Mouse (Mus musculus): ENCODE data around the gene Eapp. TPM values are rescaled to one million over a fixed set of nuclear protein-coding genes. Genes with fewer than 3 reads are reported as not detected.
A peak's percentile ranks its signal among the peaks of the same experiment; 100 is the strongest.

The Eapp gene
- total RNA-seq, 1 experiment: 37.8 TPM

DNA sequence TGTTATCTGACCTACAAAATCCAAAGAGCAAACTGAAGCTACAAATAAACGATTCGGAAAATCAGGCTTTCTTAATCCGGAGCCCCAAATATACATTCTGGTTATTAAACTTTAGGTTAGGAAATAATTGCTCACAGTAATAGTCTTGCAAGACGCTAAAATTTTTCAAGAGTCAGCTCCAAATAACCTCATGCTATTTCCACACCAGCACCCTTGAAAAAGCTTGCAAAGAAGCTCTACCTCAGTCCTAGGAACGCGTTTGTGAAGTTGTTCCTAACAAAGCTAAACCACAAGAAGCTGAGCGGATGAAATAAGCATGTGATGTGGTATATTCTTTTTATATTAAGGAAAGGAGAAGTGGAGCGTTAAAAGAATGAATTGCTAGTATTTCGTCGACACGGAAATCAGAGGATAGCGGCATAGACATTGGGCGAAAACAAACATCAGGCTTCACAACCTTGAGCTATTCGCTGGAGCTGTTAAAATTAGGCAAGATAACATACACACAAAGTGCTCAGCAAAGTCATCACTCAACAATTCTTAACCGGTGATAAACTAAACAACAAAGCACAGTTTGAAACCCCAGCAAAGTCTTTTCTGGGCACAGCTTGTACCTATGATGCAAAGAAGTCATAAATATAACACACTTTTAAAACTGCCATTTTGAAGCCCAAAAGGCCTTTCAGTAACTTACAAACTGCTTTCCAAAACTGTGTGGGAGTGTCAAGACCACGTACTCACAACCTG, 40.2 kb downstream of the Eapp start:
- Histone ChIP-seq H3K4me1 (ENCODE audit: control insufficient read depth in 2 of 2, insufficient read depth in 2 of 2, low read length in 2 of 2, poor library complexity in 1 of 2) (peaks cover 3 to 9% of the 10 kb centered on the region in 2 experiments; a peak in 2 of 4 replicates), H3K36me3 (ENCODE audit: control insufficient read depth, insufficient read depth, low read length, poor library complexity, severe bottlenecking) (no peaks in the 10 kb centered on the region), H3K9ac (ENCODE audit: insufficient read depth, low read depth, low read length, poor library complexity, severe bottlenecking) (peak overlapping the region; percentile 90), H3K4me3 (ENCODE audit: insufficient read depth in 1 of 2, low read depth in 1 of 2, low read length in 2 of 2, poor library complexity in 1 of 2, severe bottlenecking in 1 of 2) (peak overlapping the region; percentile 73 to 90), H3K9me3 (ENCODE audit: control insufficient read depth, insufficient read depth, low read depth, low read length) (no peaks in the 10 kb centered on the region), H3K27ac (ENCODE audit: insufficient read depth, low read depth, low read length, poor library complexity, severe bottlenecking) (peak overlapping the region; percentile 82; the same call in 1 of the 2 replicates)
- TF ChIP-seq CHD2 (IDR thresholded peaks at IDR 0.05; ENCODE audit: low read depth, low read length) (no peak), ZC3H11A (IDR thresholded peaks at IDR 0.05; ENCODE audit: borderline replicate concordance, low read depth, low read length) (no peak), HCFC1 (IDR thresholded peaks at IDR 0.05; ENCODE audit: borderline replicate concordance, insufficient read depth, low read length) (no peak), MAFK (IDR thresholded peaks at IDR 0.05; ENCODE audit: insufficient read depth, low read depth, low read length) (no peak), ZNF384 (IDR thresholded peaks at IDR 0.05; ENCODE audit: low read depth, low read length) (no peak)
- no peak for DNase-seq (ENCODE audit: low read depth, low spot score)
- in situ Hi-C loops (cut with MboI; ENCODE audit: low sequenced_read_pairs in 2 of 2, unreplicated experiment in 2 of 2): no loop called here

- DNase-seq (ENCODE audit: low read depth, low spot score): no peak
- no peak overlapping the region for H3K4me3 ChIP-seq (ENCODE audit: insufficient read depth in 1 of 2, low read depth in 1 of 2, low read length in 2 of 2, poor library complexity in 1 of 2, severe bottlenecking in 1 of 2)
- in situ Hi-C loops (cut with MboI; ENCODE audit: low sequenced_read_pairs in 2 of 2, unreplicated experiment in 2 of 2): no loop called here
Measured at GRCm38 (mm10) chr12:54654741-54655140, 41.0 kb downstream of the Eapp start.

DNA sequence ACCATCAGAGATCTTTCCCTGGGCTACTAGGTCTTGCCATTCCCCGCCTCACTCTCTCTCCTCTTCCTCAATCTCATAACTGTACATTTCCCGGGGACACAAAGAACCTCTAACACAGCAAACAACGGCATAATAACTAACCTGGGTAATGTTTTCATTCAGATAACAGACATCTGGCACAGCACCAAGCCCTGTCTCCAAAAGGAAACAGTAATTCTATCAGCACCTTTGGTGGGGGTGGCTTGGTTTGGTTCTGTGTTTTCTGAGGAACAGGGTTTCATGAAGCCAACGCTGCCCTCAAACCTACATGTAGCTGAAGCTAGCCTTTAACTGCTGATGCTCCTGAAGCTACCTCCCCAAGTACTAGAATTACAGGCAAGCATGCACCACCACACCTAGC, 41.6 kb downstream of the Eapp start:
- Histone ChIP-seq H3K27ac (ENCODE audit: insufficient read depth, low read depth, low read length, poor library complexity, severe bottlenecking) (no peak overlapping the region), H3K9ac (ENCODE audit: insufficient read depth, low read depth, low read length, poor library complexity, severe bottlenecking) (no peak overlapping the region), H3K9me3 (ENCODE audit: control insufficient read depth, insufficient read depth, low read depth, low read length) (no peaks in the 10 kb centered on the region), H3K4me3 (ENCODE audit: insufficient read depth in 1 of 2, low read depth in 1 of 2, low read length in 2 of 2, poor library complexity in 1 of 2, severe bottlenecking in 1 of 2) (no peak overlapping the region), H3K4me1 (ENCODE audit: control insufficient read depth in 2 of 2, insufficient read depth in 2 of 2, low read length in 2 of 2, poor library complexity in 1 of 2) (peaks cover 3 to 9% of the 10 kb centered on the region in 2 experiments; a peak in 2 of 4 replicates), H3K36me3 (ENCODE audit: control insufficient read depth, insufficient read depth, low read length, poor library complexity, severe bottlenecking) (no peaks in the 10 kb centered on the region)
- in situ Hi-C loops (cut with MboI; ENCODE audit: low sequenced_read_pairs in 2 of 2, unreplicated experiment in 2 of 2): no loop called here
- TF ChIP-seq CHD2 (IDR thresholded peaks at IDR 0.05; ENCODE audit: low read depth, low read length): no peak
- no peak for TF ChIP-seq ZNF384 (IDR thresholded peaks at IDR 0.05; ENCODE audit: low read depth, low read length)
- no peak for TF ChIP-seq ZC3H11A (IDR thresholded peaks at IDR 0.05; ENCODE audit: borderline replicate concordance, low read depth, low read length)
- no peak for TF ChIP-seq HCFC1 (IDR thresholded peaks at IDR 0.05; ENCODE audit: borderline replicate concordance, insufficient read depth, low read length)
- TF ChIP-seq MAFK (IDR thresholded peaks at IDR 0.05; ENCODE audit: insufficient read depth, low read depth, low read length): no peak
- DNase-seq (ENCODE audit: low read depth, low spot score): no peak

More at GRCm38 (mm10) chr12:54654741-54655140, 41.0 kb downstream of the Eapp start:
- Histone ChIP-seq H3K27ac (ENCODE audit: insufficient read depth, low read depth, low read length, poor library complexity, severe bottlenecking) (no peak overlapping the region), H3K9me3 (ENCODE audit: control insufficient read depth, insufficient read depth, low read depth, low read length) (no peaks in the 10 kb centered on the region), H3K9ac (ENCODE audit: insufficient read depth, low read depth, low read length, poor library complexity, severe bottlenecking) (no peak overlapping the region), H3K36me3 (ENCODE audit: control insufficient read depth, insufficient read depth, low read length, poor library complexity, severe bottlenecking) (no peaks in the 10 kb centered on the region), H3K4me1 (ENCODE audit: control insufficient read depth in 2 of 2, insufficient read depth in 2 of 2, low read length in 2 of 2, poor library complexity in 1 of 2) (peaks cover 3 to 9% of the 10 kb centered on the region in 2 experiments; a peak in 2 of 4 replicates)
- TF ChIP-seq MAFK (IDR thresholded peaks at IDR 0.05; ENCODE audit: insufficient read depth, low read depth, low read length) (no peak), ZNF384 (IDR thresholded peaks at IDR 0.05; ENCODE audit: low read depth, low read length) (no peak), CHD2 (IDR thresholded peaks at IDR 0.05; ENCODE audit: low read depth, low read length) (no peak), HCFC1 (IDR thresholded peaks at IDR 0.05; ENCODE audit: borderline replicate concordance, insufficient read depth, low read length) (no peak), ZC3H11A (IDR thresholded peaks at IDR 0.05; ENCODE audit: borderline replicate concordance, low read depth, low read length) (no peak)

DNA sequence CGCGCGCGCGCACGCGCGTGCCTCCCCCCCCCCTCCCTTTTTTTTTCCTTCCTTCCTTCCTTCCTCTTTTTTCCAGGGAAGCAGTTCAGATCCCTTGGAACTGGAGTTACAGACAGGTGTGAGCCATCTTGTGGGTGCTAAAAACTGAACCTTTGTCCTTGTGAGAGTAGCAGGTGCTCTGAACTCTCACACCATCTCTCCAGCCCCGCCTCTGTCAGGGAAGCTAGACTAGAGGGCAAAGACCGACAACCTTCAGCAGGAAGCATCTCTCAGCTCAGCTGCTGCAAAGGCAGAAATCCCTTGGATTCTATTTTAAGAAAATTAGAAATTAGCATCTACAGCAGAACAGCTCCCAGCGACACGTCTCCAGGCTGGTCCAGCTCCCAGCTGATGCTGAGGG, 43.4 kb downstream of the Eapp start:
- Histone ChIP-seq H3K4me3 (ENCODE audit: insufficient read depth in 1 of 2, low read depth in 1 of 2, low read length in 2 of 2, poor library complexity in 1 of 2, severe bottlenecking in 1 of 2) (peak overlapping the region; percentile 14; a peak in 2 of 4 replicates), H3K4me1 (ENCODE audit: control insufficient read depth in 2 of 2, insufficient read depth in 2 of 2, low read length in 2 of 2, poor library complexity in 1 of 2) (peaks cover 3 to 9% of the 10 kb centered on the region in 2 experiments; a peak in 2 of 4 replicates), H3K27ac (ENCODE audit: insufficient read depth, low read depth, low read length, poor library complexity, severe bottlenecking) (no peak overlapping the region), H3K9me3 (ENCODE audit: control insufficient read depth, insufficient read depth, low read depth, low read length) (no peaks in the 10 kb centered on the region), H3K36me3 (ENCODE audit: control insufficient read depth, insufficient read depth, low read length, poor library complexity, severe bottlenecking) (no peaks in the 10 kb centered on the region), H3K9ac (ENCODE audit: insufficient read depth, low read depth, low read length, poor library complexity, severe bottlenecking) (0 out of 2 replicates have a peak overlapping the region, but pooled peaks have one; percentile 56)
- no peak for DNase-seq (ENCODE audit: low read depth, low spot score)
- TF ChIP-seq ZNF384 (IDR thresholded peaks at IDR 0.05; ENCODE audit: low read depth, low read length) (no peak), MAFK (IDR thresholded peaks at IDR 0.05; ENCODE audit: insufficient read depth, low read depth, low read length) (no peak), HCFC1 (IDR thresholded peaks at IDR 0.05; ENCODE audit: borderline replicate concordance, insufficient read depth, low read length) (no peak), ZC3H11A (IDR thresholded peaks at IDR 0.05; ENCODE audit: borderline replicate concordance, low read depth, low read length) (no peak), CHD2 (IDR thresholded peaks at IDR 0.05; ENCODE audit: low read depth, low read length) (no peak)
- in situ Hi-C loops (cut with MboI; ENCODE audit: low sequenced_read_pairs in 2 of 2, unreplicated experiment in 2 of 2): no loop called here

Measured in ES-E14 (cell line).